Mouse (Mus musculus) ES-E14 (cell line): Measurements from ENCODE around the gene Pimreg. TPM values are rescaled to one million over a fixed set of nuclear protein-coding genes. Genes with fewer than 3 reads are reported as not detected.

Experiments
- DNase-seq: peaks from one replicate; pipeline ENCODE4 v3.0.0-alpha.2; 2013; ENCODE audit warnings: low read depth, low spot score
- H3K27ac ChIP-seq: 2 replicates; pipeline ENCODE4 v1.5.1; 2012; ENCODE audit warnings: low read depth, mild to moderate bottlenecking, low read length, moderate library complexity, mixed read lengths; ENCODE audit not compliant: poor library complexity, insufficient read depth, severe bottlenecking
- H3K36me3 ChIP-seq: 2 replicates; pipeline ENCODE4 v1.6.1; 2012; ENCODE audit warnings: mild to moderate bottlenecking, low read length, moderate library complexity, mixed read lengths; ENCODE audit not compliant: control insufficient read depth, poor library complexity, insufficient read depth, severe bottlenecking
- H3K4me1 ChIP-seq, 2 experiments: fragments of 150-350 bp in 1 of 2; sonication (generic) in 1 of 2; 2 replicates each; pipeline ENCODE4 v1.6.1; 2012; ENCODE audit warnings: low read length in 2 of 2, mild to moderate bottlenecking in 1 of 2, mixed read lengths in 1 of 2; ENCODE audit not compliant: control insufficient read depth in 2 of 2, insufficient read depth in 2 of 2, poor library complexity in 1 of 2
- H3K4me3 ChIP-seq, 2 experiments: fragments of 150-350 bp in 1 of 2; sonication (generic) in 1 of 2; 2 replicates each; pipeline ENCODE4 v1.5.1; 2012; ENCODE audit warnings: low read length in 2 of 2, low read depth in 1 of 2, mild to moderate bottlenecking in 1 of 2, mixed read lengths in 1 of 2; ENCODE audit not compliant: insufficient read depth in 1 of 2, poor library complexity in 1 of 2, severe bottlenecking in 1 of 2
- H3K9ac ChIP-seq: 2 replicates; pipeline ENCODE4 v1.6.1; 2012; ENCODE audit warnings: low read depth, mild to moderate bottlenecking, low read length, mixed read lengths; ENCODE audit not compliant: poor library complexity, insufficient read depth, severe bottlenecking
- H3K9me3 ChIP-seq: fragments of 150-350 bp; sonication (generic); 2 replicates; pipeline ENCODE4 v1.6.1; 2012; ENCODE audit warnings: low read depth, mild to moderate bottlenecking, low read length; ENCODE audit not compliant: control insufficient read depth, insufficient read depth
- CHD2 ChIP-seq: IDR thresholded peaks from 2 replicates; pipeline ENCODE4 v1.6.1; 2014; ENCODE audit warnings: mild to moderate bottlenecking, low read depth, low read length, inconsistent platforms
- HCFC1 ChIP-seq: IDR thresholded peaks from 2 replicates; pipeline ENCODE4 v1.6.1; 2012; ENCODE audit warnings: low read length, inconsistent platforms, borderline replicate concordance; ENCODE audit not compliant: insufficient read depth
- MAFK ChIP-seq: IDR thresholded peaks from 2 replicates; pipeline ENCODE4 v1.6.1; 2014; ENCODE audit warnings: mild to moderate bottlenecking, low read depth, low read length, inconsistent platforms; ENCODE audit not compliant: insufficient read depth
- ZC3H11A ChIP-seq: IDR thresholded peaks from 2 replicates; pipeline ENCODE4 v1.6.1; 2012; ENCODE audit warnings: low read depth, mild to moderate bottlenecking, inconsistent platforms, low read length, borderline replicate concordance
- ZNF384 ChIP-seq: IDR thresholded peaks from 2 replicates; pipeline ENCODE4 v1.6.1; 2012; ENCODE audit warnings: low read depth, low read length, inconsistent platforms
- in situ Hi-C, 2 experiments: fragments of 600-800 bp; cut with MboI; formaldehyde crosslinking; loops; one replicate each; pipeline ENCODE4 v1.15.1; 2025; ENCODE audit warnings: low sequenced_read_pairs in 2 of 2, inconsistent platforms in 1 of 2; ENCODE audit not compliant: unreplicated experiment in 2 of 2
- total RNA-seq: library from RNA; depleted of rRNA; stranded (reverse); fragments of 300-350 nt; gene quantifications from 2 replicates; pipeline ENCODE4 v1.2.3, GENCODE M21; 2012; rRNA removed

Gene Pimreg
- 28.7 and 31.3 TPM in 2 replicates for total RNA-seq

GRCm38 (mm10) chr11:72041768-72042607 is at the start of gene Pimreg:
Pimreg (plus strand) TSS chr11:72042032.
- no peaks in the 10 kb centered on the region for H3K9me3 ChIP-seq
- TF ChIP-seq ZNF384 (no peak), CHD2 (peak; percentile 62; the same call in 1 of the 2 replicates)
- H3K9ac ChIP-seq = peak within 1 kb of the TSS; percentile 81
- H3K27ac ChIP-seq = no peak within 1 kb of the TSS
- in situ Hi-C loops = loop anchor here in 1 of 2 experiments (25.0 kb wide), 1 partner anchor 705 kb away; no protein-coding TSS in a partner anchor
- peak within 1 kb of the TSS; percentile 72 to 74 for H3K4me3 ChIP-seq
- DNase-seq = peak; percentile 89
- H3K4me1 ChIP-seq = peaks cover 0 to 3% of the 10 kb centered on the region in 2 experiments; a peak in 1 of 4 replicates
- H3K36me3 ChIP-seq = peaks cover 17% of the 10 kb centered on the region; the same call in 1 of the 2 replicates

DNA sequence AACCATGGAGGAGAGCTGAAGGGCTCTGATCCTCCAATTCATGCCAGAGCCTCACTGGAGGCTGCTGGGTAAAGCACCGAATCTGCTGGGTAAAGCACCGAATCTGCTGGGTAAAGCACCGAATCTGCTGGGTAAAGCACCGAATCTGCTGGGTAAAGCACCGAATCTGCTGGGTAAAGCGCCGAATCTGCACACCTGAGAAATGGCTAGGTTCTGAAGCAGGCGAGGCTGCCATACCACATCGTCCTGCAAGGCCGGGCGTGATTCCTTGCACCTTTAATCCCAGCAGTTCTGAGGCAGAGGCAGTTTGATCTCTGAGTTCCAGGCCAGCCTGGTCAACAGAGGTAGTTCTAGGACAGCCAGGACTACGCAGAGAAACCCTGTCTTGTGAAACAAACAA is 49.4 kb upstream of the Pimreg start:
- Histone ChIP-seq H3K4me3 (no peak overlapping the region), H3K9ac (no peak overlapping the region), H3K36me3 (no peaks in the 10 kb centered on the region), H3K27ac (no peak overlapping the region), H3K9me3 (no peaks in the 10 kb centered on the region), H3K4me1 (peaks cover 0 to 2% of the 10 kb centered on the region in 2 experiments; a peak in 1 of 4 replicates)
- no peak for DNase-seq
- in situ Hi-C loops = loop anchor here (25.0 kb wide), 2 partner anchors 830 to 855 kb away; partner anchors contain the start of gene Nlrp1a (in 1 of the 2)
- TF ChIP-seq MAFK = no peak
- no peak for TF ChIP-seq ZNF384
- no peak for TF ChIP-seq ZC3H11A
- no peak for TF ChIP-seq HCFC1
- TF ChIP-seq CHD2 = no peak

DNA sequence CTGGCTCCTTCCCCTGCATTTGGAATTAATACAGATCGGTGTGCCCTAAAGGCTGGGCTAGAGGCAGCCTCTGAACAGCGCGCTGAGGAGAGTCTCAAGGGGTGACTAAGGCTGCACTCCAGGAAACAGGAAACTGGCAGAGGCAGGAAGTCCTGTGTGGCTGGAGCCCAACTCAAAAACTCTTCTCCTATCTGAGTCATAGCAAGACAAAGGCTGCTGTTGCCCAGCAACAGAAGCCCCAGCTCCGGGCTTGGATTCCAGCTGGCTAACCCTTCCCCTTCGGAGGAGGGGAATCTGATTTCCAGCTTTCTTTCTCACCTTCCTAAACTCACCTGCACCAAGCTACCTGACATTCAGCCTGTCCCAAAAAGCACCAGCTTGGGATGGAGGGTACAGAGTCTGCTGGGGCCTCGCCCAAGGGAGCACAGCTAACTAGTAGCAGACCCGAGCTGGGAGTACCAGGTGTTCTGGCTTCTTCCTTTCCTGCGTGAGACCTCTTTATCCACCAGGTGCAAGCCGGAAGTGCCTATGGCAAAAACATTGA is 45.8 kb upstream of the Pimreg start:
- peak; percentile 42 for DNase-seq
- H3K4me3 ChIP-seq = no peak overlapping the region
- TF ChIP-seq ZNF384 (no peak), MAFK (no peak), HCFC1 (no peak), ZC3H11A (no peak), CHD2 (no peak)
- no peaks in the 10 kb centered on the region for H3K36me3 ChIP-seq
- peaks cover 0 to 2% of the 10 kb centered on the region in 2 experiments; a peak in 1 of 4 replicates for H3K4me1 ChIP-seq
- H3K9ac ChIP-seq = no peak overlapping the region
- in situ Hi-C loops = loop anchor here (25.0 kb wide), 2 partner anchors 834 to 859 kb away; partner anchors contain the start of gene Nlrp1a (in 1 of the 2)
- no peaks in the 10 kb centered on the region for H3K9me3 ChIP-seq
- no peak overlapping the region for H3K27ac ChIP-seq

DNA sequence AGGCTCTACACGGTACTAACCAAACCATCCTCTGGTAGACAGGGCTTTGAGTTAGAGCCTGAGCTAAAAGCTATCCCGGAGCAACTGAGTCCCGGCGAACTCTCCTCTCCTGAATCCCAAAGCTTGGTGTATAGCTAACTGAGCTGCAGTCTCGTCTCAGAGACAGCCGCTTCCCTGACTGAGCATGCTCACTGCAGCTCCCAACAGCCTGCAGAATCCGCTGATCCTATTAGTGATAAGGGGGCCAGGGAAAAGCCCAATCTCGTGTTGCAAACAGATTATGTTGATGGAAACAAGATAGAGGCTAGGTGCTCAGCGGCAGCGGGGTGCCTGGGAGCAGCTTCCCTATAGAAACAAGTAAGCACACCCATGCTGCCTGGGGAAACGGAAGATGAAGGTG is 45.0 kb upstream of the Pimreg start:
- no peak for DNase-seq
- Histone ChIP-seq H3K4me1 (peaks cover 0 to 2% of the 10 kb centered on the region in 2 experiments; a peak in 1 of 4 replicates), H3K27ac (no peak overlapping the region), H3K9me3 (no peaks in the 10 kb centered on the region), H3K4me3 (no peak overlapping the region), H3K9ac (no peak overlapping the region), H3K36me3 (no peaks in the 10 kb centered on the region)
- in situ Hi-C loops = loop anchor here (25.0 kb wide), 2 partner anchors 835 to 860 kb away; partner anchors contain the start of gene Nlrp1a (in 1 of the 2)
- TF ChIP-seq MAFK (no peak), HCFC1 (no peak), CHD2 (no peak), ZC3H11A (no peak), ZNF384 (no peak)
